Mouse (Mus musculus) retina, postnatal 7 days (tissue): ENCODE measurements at regions not wholly inside any gene's neighbourhood (a gene's known extent, or its start where the extent isn't known, plus 50 kb on each side); places are given as distances from the start of the nearest gene placed in this dataset.

Experiments used
- DNase-seq: peaks from one replicate; pipeline ENCODE4 v3.0.0-alpha.2; 2012; ENCODE audit warnings: low read depth, low spot score

DNA sequence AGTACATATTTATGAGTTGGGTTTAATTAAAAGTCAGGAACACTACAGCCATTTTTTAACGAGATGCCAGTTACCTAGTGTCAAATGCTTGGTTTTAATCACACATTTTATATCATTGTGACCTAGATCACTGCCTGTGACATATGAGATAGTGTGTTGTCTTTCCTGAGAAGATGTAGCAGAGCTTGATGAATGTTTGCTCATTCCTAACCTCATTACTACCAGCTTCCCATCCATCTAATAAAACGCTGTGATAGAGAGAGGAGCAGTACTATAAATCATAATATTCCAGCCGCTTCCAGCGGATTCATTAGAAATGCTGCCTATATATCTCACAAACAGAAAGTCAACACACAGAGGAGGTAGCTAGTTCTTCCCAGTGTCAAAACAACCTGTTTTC lies 163.6 kb downstream of the Aldoart1 start:
- no peak for DNase-seq

DNA sequence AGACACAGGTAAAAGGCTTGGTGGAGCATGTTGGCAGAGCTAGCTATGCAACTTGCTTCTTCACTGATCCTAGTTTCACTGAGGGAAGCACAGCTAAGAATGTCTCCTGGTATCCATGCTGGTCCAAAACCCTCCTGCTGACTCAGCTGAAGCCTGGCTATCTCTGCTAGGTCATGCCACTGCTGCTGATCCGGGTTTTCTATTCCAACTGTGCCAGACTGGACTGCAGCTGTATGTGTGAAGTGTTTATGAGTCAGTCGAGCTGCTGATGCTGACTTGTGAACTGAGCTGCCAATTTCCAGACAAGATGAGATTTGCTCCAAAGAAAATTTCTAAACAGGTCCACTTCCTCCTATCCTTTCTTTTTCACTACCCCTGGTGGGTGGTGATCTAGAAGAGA lies 178.4 kb downstream of the Aldoart1 start:
- no peak for DNase-seq

DNA sequence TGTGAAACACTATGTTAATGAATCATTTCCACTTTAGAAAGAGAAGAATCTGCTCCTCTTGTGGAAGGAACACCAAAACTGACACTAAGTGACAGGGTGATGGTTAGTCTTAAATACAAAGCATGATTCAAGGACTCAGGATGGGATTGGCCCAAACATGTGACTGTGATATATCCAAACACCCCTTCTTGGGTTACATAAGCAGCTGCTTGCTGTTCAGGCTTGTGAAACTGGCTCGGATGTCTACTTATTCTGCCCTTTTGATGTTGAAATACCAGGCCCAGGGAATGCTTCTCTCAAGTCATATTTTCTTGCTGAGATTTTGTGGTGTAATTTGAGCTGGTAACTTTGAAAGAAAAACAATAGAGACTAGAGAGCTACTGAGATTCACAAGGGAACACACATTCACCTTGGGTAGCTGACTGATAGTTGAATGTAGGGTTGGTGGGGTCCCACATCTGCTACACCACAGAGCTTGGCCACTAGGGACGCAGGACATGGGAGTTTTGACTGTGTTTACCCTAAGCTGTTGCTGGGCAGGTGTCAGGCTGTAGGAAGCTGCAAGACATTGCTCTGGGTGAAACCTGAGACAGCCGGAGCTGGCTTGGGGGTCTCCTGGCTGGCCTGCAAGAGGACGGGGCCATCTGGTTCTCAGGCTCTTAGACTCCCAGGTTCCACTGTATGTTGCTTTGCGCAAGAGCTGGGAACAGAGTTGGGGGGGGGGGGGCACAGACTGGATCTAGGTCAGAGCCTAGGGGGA lies 180.6 kb downstream of the Aldoart1 start:
- DNase-seq = no peak

DNA sequence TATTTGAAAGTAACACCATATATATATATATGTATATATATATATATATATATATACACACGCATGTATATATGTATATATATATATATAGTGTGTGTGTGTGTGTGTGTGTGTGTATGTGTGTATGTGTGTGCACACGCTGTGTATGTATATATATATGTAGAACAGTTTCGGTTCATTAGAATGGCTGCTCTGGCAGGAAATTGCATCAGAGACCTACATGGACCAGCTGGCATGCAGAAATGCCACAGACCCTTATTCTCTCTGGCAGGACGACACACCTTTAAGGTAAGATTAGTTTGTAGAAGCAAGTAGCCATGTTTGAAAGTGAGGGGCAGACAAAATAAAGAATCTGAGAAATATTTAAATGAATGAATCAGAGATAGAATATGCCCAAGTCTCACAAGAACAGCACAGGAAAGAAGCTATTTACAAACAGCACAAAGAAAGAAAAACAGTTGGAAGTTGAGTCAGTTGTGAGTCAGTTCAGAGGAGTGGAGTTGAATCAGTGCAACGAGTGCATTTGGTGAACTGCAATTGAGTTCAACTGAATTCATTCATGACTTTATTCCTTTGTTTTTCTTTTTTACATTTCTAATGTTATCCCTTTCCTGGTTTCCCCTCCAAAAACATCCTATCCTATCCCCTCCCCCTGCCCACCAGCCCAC lies 182.5 kb downstream of the Aldoart1 start:
- DNase-seq = no peak

DNA sequence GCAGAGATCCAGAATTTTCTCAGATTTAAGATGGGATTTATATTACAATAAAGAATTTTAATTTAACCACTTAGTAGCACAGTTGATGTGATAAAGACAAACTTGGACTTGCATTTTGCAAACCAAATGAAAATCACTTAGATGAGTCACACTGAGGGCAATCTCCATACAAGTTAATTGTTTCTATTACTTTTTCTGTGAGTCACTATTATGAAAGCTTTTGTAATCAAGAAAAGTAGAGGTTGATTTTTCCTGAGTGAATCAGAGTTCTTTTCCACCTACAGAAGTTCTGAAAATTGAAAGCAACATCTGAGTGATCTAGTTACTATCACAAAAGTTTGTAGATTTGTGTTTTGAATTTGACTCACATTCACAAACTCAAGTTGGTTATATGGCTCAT lies 188.1 kb downstream of the Aldoart1 start:
- no peak for DNase-seq

DNA sequence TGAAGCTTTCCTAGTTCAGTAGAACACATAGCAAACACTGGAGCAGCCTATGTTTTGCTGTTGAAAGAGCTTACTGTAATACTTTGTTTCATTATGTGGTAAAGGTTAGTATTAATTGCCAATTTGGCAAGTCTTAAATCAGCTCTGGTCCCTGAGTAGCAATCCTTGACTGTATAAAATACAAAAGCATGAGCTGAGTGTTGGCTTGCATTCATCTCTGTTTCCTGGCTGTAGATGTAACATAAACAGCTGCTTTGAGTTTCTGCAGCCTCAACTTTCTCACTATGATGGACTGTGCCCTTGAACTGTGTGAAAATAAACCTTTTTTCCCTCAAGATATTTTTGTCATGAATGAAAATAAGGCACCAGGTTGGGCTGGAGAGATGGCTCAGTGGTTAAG lies 190.0 kb downstream of the Aldoart1 start:
- DNase-seq = no peak

DNA sequence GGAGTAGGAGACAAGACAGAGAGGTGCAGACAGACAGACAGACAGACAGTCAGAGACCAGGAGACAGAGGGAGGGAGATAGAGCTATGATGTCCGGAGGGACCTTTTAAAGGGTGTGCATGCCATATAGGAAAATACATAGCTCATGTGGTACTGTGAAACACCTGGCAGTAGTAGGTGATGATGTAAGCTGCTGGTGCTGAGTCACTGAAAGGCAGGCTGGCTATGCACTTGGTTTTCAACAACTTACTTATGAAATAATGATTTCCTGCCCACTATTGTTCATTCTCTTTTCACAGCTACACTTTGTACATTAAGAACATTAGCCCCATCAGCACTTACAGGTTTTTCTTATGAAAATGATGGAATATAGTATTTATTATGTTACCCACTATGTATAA lies 196.2 kb downstream of the Aldoart1 start:
- no peak for DNase-seq

DNA sequence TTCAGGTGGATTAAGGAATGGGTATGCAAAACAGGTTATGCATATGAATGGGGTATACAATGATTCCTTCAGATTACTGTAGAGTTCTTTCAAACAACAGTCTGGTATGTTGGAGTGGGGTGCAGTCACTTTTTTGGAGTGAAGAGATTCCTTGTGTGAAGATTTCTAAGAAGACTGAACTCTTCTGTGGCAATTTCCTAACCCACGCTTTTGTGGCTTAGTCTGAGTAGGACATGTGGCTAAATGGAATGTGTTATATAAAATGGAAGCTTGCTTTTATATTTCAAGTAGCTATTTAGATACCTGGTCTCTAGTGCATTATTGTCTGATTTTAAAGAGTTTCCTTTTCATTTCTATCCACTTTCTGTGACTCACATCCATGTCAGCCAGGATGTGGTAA lies 205.3 kb downstream of the Aldoart1 start:
- DNase-seq = no peak

DNA sequence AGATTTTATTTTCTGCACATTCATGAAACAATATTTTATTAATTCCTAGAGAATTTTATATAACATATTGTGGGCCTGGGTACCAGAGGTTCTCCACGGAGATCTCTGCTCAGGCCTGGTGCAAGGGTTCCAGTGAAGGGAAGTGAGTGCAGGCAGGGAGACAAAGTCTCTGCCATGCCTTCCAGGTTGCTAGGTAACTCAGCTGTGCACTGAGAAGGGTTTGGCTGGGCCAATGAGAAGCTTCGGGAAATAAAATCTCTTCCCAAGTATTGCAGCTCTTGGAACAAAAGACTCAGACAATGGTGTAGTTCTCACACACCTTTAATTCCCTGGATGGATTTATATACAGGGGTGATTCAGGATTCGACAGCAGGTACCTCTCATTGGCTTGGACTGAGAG lies 223.0 kb downstream of the Aldoart1 start:
- DNase-seq = no peak

DNA sequence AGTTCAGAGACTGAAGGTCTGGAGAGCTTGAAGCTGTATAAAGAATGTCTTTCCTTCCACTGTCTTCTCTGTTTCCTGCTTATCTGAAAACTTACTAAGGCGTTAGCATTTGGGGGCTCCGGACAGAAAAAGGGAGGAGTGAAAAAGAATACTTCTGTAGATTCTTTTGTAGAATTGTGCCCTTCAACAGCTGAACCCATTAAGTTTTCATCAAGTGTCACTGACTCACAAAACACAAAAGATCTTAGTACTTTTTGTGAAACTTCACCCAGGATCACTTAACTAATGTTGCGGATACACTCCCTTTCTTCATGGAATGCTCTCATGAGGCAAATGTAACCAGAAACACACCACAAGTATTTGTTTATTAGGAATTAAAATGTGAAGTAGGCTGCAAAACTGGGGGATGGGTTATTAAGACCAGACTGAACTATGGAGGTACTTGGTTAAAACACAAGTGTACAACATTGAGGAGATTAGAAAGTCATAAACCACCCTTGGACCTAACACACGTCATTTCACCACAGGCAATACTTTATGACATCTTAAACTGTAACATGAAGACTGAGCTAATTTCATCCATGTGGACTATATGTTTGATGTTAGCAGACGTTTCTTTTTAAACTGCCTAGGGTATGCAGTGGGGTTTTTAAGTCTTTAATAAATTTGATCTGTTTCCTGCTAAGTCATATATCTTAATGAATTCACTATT lies 225.1 kb downstream of the Aldoart1 start:
- no peak for DNase-seq

DNA sequence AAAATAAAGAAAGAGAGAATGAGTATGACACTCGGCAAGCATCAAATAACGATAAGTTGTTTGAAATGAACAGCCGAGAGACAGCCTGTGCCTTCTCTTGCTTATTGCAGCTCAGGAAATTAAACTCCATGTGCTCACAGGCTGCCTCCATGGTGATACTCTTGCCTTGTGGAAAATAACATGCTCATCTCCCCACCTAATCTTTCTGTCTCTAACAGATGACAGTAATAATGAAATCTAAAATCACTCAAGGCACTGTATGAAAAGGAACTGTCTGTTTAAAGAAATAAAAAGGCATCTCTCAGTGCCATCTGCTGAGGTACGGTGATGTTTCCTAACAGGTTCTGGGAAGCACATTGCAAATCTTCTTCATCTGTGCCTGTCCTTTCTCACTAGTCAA lies 247.3 kb downstream of the Aldoart1 start:
- DNase-seq = no peak

DNA sequence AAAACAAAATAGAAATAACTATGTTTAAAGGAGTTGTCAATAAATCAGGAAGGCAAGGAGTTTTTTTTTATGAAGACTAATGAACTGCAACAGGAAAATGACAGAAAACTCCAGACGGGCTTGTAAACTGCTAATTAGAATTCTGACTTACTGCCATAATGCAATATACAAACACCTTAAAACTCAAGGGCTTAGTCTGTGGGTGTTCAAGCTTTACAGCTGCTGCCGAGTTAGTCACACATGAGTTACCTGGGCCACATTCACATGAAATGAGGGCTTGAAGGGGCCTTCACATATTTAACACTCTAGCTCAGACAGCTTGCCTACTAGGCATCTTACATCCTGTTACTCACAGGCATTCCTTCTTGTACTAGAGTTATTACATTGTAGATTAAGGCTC lies 256.9 kb downstream of the Aldoart1 start:
- DNase-seq = no peak

DNA sequence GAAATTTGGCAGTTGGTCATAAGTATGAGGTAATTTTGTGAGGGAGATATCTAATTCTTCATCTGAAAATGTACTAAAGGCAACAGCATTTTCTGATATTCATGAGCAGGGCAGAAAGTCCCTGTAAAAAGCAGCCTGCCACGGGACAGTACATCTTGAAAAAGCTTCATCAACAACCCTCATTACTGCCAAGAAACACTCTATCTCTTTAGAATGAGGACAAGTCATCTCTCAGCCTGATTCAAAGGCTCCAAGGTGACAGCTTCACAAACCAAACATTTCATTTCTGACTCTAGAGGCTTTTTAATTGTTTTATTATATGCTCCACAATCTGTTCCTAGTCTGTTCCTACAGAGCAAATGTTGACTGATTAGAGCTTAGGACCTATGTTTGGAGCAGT lies 260.3 kb downstream of the Aldoart1 start:
- DNase-seq = no peak

DNA sequence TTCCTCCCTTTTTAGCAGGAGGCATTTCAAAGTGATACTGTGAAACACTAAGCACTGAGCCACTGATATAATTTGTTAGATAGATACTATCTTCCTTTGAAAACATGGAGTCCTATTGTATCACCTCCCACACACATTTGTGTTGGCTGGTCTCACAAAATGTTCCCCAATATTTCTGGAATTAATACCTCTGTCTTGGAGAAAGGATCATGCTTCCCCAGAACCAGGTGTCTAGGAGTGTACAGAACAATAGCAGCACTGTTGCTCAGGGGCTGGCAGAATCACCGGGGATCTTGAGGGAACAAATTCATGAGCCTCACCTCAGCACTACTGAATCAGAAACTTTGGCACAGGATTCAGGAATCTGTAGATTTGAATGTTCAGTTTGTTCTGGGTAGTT lies 277.5 kb downstream of the Aldoart1 start:
- DNase-seq = no peak

DNA sequence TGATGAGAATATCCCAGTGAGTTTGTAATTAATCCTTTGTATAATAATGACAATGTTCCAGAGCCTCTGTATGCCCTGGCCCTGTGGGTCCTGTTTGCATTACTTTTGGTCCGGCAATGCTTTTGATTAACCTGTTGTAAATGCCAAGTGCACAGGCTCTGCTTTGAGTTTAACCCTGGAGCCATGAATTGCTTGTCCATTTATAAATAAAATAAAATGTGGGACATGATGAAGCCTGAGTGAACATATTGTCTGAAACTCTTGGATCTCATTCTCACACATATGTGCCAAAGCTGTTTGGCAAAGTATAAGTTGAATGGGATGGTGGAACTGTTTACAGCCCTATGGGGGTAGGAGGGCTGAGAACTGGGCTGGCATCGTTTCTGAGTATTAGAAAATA lies 280.5 kb downstream of the Aldoart1 start:
- no peak for DNase-seq

DNA sequence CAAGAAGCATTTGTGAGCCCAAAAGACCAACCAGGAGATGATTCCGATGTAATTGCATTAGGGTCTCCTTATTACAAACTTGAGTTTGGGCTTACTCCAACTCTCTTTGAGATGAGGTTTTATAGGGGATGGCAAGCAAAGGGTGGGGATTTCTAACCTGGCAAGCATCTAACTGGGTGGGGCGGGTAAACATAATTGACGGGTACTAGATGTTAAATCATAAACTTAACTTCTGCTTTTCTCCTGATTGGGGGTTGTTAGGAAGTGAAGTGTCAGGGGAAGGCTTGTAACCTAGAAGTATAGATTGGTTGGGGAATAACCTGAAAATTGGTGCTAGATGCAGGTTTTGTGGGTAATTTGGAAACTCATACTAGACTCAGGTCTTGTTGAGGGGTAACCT lies 287.2 kb downstream of the Aldoart1 start:
- no peak for DNase-seq

DNA sequence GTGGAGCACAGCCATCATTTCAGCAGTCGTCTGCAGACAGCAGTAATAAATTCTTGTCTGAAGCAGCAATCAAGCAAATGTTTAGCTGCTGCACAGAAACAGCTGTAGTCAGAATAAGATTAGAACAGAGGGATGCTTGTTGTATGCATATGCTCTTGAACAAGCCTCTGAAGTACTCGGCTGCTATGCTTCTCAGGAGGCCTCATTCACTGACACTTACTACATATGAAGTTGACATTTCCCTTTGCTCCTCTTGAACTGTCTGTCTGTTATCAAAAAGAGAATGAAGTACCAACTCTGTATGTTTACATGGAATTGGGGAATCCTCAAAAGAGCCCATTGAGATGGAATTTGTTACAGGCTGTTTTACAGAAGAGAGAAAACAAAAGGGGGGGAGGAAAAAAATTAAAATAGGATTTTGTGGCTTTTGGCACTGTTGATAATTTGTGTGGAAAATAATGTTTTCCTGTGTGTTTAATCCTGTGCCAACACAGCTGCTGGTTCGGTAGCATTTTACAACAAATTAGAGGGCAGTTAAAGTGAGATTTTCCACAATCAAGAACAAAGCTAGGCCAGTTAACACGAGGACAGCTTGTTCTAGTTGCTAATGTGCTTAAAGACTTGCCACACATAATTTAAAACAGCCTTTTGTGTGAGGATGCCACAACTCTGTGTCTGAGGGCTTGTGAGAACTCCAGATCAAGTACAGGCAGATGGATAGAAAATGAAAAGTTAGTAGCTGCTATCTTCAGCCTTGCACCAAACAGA lies 289.3 kb downstream of the Aldoart1 start:
- no peak for DNase-seq

DNA sequence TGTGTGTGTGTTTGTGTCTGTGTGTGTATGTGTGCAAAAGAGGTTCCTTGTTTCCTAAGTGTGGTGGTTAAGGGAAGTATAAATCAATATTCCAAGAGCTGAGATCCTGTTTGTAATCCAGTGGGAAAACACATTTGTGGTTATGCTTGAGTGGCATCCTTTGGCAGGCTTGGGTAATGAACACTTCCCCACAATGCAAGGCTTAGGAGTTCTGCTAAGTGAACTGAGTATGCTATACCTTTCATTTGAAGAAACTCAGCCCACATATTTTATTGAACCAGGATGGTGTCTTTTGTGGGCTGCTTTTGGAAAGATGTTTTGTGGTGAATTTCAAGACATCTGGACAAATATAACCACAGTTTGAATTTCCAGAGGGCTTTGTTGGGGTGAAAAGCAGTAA lies 298.2 kb downstream of the Aldoart1 start:
- no peak for DNase-seq

DNA sequence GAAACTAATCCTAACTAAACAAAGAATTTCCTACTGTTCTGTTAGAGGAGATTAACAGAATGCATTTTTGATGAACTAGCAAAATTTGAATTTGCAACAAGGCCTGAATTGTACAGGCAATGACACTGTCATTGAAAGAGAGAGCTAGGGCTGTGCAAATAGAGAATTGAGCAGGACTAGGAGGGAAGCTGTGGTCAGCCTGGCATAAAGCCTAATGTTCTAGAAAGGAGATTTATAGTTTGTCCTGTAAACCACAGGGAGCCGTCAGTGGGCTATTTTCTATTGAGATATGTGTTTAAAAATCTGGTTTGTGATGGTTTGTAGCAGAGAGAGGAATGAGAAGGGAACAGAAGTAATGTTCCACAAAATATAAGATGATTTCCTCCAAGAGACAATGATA lies 317.9 kb downstream of the Aldoart1 start:
- DNase-seq = no peak

DNA sequence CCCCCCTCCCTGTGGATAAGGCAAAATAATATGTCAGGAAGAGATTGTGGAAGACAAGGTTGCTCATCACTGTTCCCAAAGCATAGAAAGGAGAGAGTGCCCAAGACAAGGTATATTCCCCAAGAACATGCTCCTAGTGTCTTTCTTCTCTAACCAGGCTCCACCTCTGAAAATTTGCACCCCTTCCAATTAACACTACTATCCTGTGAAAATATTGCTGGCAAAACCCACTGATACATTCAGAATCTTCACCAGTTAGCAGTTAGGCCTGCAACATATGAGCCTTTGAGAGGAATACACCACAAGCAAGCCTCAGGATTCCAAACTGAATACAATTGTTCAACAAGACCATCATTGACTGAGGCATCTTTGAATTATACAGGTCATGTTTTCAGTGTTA lies 323.9 kb upstream of the Tle1 start:
- DNase-seq = no peak

DNA sequence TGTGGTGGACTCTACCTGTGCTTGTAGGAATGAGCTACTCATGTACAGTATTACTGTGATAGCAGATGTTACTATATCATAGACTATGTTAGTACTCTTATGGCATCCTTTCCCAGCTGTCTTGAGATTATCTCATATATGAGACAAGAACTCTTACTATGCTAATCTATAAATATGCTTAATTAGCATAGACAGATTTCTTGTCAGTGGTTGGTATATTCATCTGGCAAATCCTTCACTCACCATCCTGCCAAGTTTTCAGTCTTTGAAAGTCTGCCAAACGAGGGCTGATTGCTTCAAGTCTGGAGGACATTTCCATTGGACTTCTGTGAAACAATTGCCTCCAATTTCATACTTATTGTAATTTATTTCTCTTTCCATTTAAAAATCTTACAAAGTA lies 323.4 kb upstream of the Tle1 start:
- DNase-seq = no peak

DNA sequence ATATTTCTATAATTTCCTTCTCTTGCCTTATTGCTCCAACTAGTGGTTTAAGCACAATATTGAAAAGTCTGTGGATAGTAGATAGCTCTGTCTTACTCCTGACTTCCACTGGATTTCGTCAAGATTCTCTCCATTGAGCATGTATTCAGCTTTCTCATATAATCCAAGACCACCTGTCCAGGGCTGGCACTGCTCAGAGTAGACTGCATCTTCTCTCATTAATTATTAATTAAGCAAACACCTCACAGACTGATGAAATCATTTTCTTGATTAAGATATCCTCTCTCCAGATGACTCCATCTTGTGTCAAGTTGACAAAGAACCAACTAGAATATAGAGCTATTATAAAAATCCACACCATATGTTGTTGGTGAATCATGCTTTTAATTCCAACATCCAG lies 310.5 kb upstream of the Tle1 start:
- no peak for DNase-seq
